Mouse (Mus musculus): ENCODE data around the gene Dennd4a.
A peak's percentile ranks its signal among the peaks of the same experiment; 100 is the strongest.
"Not testable (repeated sequence)": the region's sequence is repeated elsewhere in the genome, so short reads cannot be mapped to it uniquely, and the experiment has no call there.

Gene Dennd4a

GRCm38 (mm10) chr9:64811538-64812474 is 666 bp downstream of the Dennd4a start:
- DNase-seq (ENCODE audit: extremely low spot score, low read depth, low spot score), result no peak

- no peak for DNase-seq (ENCODE audit: extremely low spot score, low read depth, low spot score)
Observed at GRCm38 (mm10) chr9:64812475-64812860, 1.3 kb downstream of the Dennd4a start.

- DNase-seq (ENCODE audit: extremely low spot score, low read depth, low spot score), result no peak
Observed at GRCm38 (mm10) chr9:64814273-64814672, 3.1 kb downstream of the Dennd4a start.

GRCm38 (mm10) chr9:64819686-64820085 is 8.5 kb downstream of the Dennd4a start:
- DNase-seq (ENCODE audit: extremely low spot score, low read depth, low spot score), result not testable (repeated sequence)

- DNase-seq (ENCODE audit: extremely low spot score, low read depth, low spot score), result no peak
Observed at GRCm38 (mm10) chr9:64820086-64820795, 9.1 kb downstream of the Dennd4a start.

- no peak for DNase-seq (ENCODE audit: extremely low spot score, low read depth, low spot score)
Observed at GRCm38 (mm10) chr9:64822235-64822634, 11.1 kb downstream of the Dennd4a start.

GRCm38 (mm10) chr9:64824389-64825008 is 13.4 kb downstream of the Dennd4a start:
- DNase-seq (ENCODE audit: extremely low spot score, low read depth, low spot score), result no peak

GRCm38 (mm10) chr9:64830092-64830618 is 19.0 kb downstream of the Dennd4a start:
- DNase-seq (ENCODE audit: extremely low spot score, low read depth, low spot score), result no peak

GRCm38 (mm10) chr9:64830641-64831040 is 19.5 kb downstream of the Dennd4a start:
- no peak for DNase-seq (ENCODE audit: extremely low spot score, low read depth, low spot score)

- DNase-seq (ENCODE audit: extremely low spot score, low read depth, low spot score), result no peak
Observed at GRCm38 (mm10) chr9:64831760-64832159, 20.6 kb downstream of the Dennd4a start.

- no peak for DNase-seq (ENCODE audit: extremely low spot score, low read depth, low spot score)
Observed at GRCm38 (mm10) chr9:64834418-64834817, 23.3 kb downstream of the Dennd4a start.

- DNase-seq (ENCODE audit: extremely low spot score, low read depth, low spot score), result no peak
Observed at GRCm38 (mm10) chr9:64845355-64845754, 34.2 kb downstream of the Dennd4a start.

- DNase-seq (ENCODE audit: extremely low spot score, low read depth, low spot score), result no peak
Observed at GRCm38 (mm10) chr9:64849548-64849947, 38.4 kb downstream of the Dennd4a start.

GRCm38 (mm10) chr9:64860083-64860482 is 48.9 kb downstream of the Dennd4a start:
- DNase-seq (ENCODE audit: extremely low spot score, low read depth, low spot score), result no peak

GRCm38 (mm10) chr9:64862687-64863086 is 51.5 kb downstream of the Dennd4a start:
- no peak for DNase-seq (ENCODE audit: extremely low spot score, low read depth, low spot score)

GRCm38 (mm10) chr9:64886008-64886407 is 74.9 kb downstream of the Dennd4a start:
- no peak for DNase-seq (ENCODE audit: extremely low spot score, low read depth, low spot score)

- no peak for DNase-seq (ENCODE audit: extremely low spot score, low read depth, low spot score)
Observed at GRCm38 (mm10) chr9:64896605-64897004, 85.5 kb downstream of the Dennd4a start.

GRCm38 (mm10) chr9:64902866-64903265 is 91.7 kb downstream of the Dennd4a start:
- no peak for DNase-seq (ENCODE audit: extremely low spot score, low read depth, low spot score)

GRCm38 (mm10) chr9:64903386-64903785 is 92.2 kb downstream of the Dennd4a start:
- peak; percentile 44 for DNase-seq (ENCODE audit: extremely low spot score, low read depth, low spot score)

- no peak for DNase-seq (ENCODE audit: extremely low spot score, low read depth, low spot score)
Observed at GRCm38 (mm10) chr9:64904917-64905640, 93.9 kb downstream of the Dennd4a start.

- DNase-seq (ENCODE audit: extremely low spot score, low read depth, low spot score), result no peak
Observed at GRCm38 (mm10) chr9:64907441-64907840, 96.3 kb downstream of the Dennd4a start.
